Mouse (Mus musculus) intestine, embryonic 16.5 days (tissue): ENCODE results near the gene Morn4. TPM values are rescaled to one million over a fixed set of nuclear protein-coding genes. Genes with fewer than 3 reads are reported as not detected.
A peak's percentile ranks its signal among the peaks of the same experiment; 100 is the strongest.
"Not testable (repeated sequence)": the region's sequence is repeated elsewhere in the genome, so short reads cannot be mapped to it uniquely, and the experiment has no call there.

Experiments
- ATAC-seq: fragments of 200-750 bp; cut with Nextera tagmentation; 2 replicates; pipeline ENCODE4 v1.8.0; 2017; ENCODE audit warnings: moderate TSS enrichment, moderate library complexity
- H3K27ac ChIP-seq: fragments of 300-500 bp; sonication (generic); 2 replicates; pipeline ENCODE4 v1.5.1; 2014; ENCODE audit warnings: mild to moderate bottlenecking, low read length
- H3K27me3 ChIP-seq: fragments of 300-500 bp; sonication (generic); replicated peaks from 2 replicates; pipeline ENCODE4 v1.6.1; 2014; ENCODE audit warnings: low read length, control low read depth, mixed read lengths; ENCODE audit not compliant: control insufficient read depth, insufficient read depth
- H3K36me3 ChIP-seq: fragments of 300-500 bp; sonication (generic); 2 replicates; pipeline ENCODE4 v1.6.1; 2014; ENCODE audit warnings: low read length, control low read depth; ENCODE audit not compliant: control insufficient read depth, insufficient read depth
- H3K4me1 ChIP-seq: fragments of 300-500 bp; sonication (generic); 2 replicates; pipeline ENCODE4 v1.6.1; 2014; ENCODE audit warnings: low read length, control low read depth, mixed read lengths; ENCODE audit not compliant: control insufficient read depth, insufficient read depth
- H3K4me2 ChIP-seq: fragments of 300-500 bp; sonication (generic); 2 replicates; pipeline ENCODE4 v1.6.1; 2014; ENCODE audit warnings: low read depth, low read length, control low read depth
- H3K4me3 ChIP-seq: fragments of 300-500 bp; sonication (generic); 2 replicates; pipeline ENCODE4 v1.5.1; 2014; ENCODE audit warnings: mild to moderate bottlenecking, low read length
- H3K9ac ChIP-seq: fragments of 300-500 bp; sonication (generic); 2 replicates; pipeline ENCODE4 v1.6.1; 2014; ENCODE audit warnings: low read depth, low read length
- H3K9me3 ChIP-seq: fragments of 300-500 bp; sonication (generic); 2 replicates; pipeline ENCODE4 v1.6.1; 2016; ENCODE audit warnings: low read length, control low read depth; ENCODE audit not compliant: control insufficient read depth
- WGBS: fragments of 180-500 bp; shearing (Covaris S2); extraction: QIAGEN DNeasy Blood & Tissue Kit; methylation state at CpG from one replicate; pipeline ENCODE4 v1.1.7; 2014; 5-methylcytosine and 5-hydroxymethylcytosine counted together
- polyA plus RNA-seq: library from polyadenylated mRNA; unstranded; fragments of >200 nt; fragmentation: Nextera tagmentation; extraction: Ambion mirVana; gene quantifications from 2 replicates; pipeline ENCODE4 v1.2.1, GENCODE M21; 2015

Morn4 gene
- polyA plus RNA-seq, 1 experiment from 2014 or later, result 15.8 TPM

GRCm38 (mm10) chr19:42089748-42090595, 3.8 kb upstream of the Morn4 start, which contains the start of gene Pi4k2a:
TSS of gene Pi4k2a (plus strand) at chr19:42090470.
- H3K27me3 ChIP-seq, result no peaks in the 10 kb centered on the region
- no peaks in the 10 kb centered on the region for H3K9me3 ChIP-seq
- H3K36me3 ChIP-seq, result no peaks in the 10 kb centered on the region
- peaks cover 19% of the 10 kb centered on the region for H3K4me1 ChIP-seq
- ATAC-seq, result peak; percentile 98
- under 1% methylated on average over 53 of the region's 55 CpGs for WGBS
- H3K4me2 ChIP-seq, result peak within 1 kb of the TSS; percentile 76
- peak within 1 kb of the TSS; percentile 88 for H3K9ac ChIP-seq
- H3K27ac ChIP-seq, result peak within 1 kb of the TSS; percentile 96
- H3K4me3 ChIP-seq, result peak within 1 kb of the TSS; percentile 93

GRCm38 (mm10) chr19:42089103-42089747, 3.1 kb upstream of the Morn4 start:
- peak overlapping the region; percentile 72 for H3K4me2 ChIP-seq
- peak overlapping the region; percentile 96 for H3K27ac ChIP-seq
- H3K36me3 ChIP-seq, result no peaks in the 10 kb centered on the region
- peaks cover 19% of the 10 kb centered on the region for H3K4me1 ChIP-seq
- peak overlapping the region; percentile 57; the same call in 1 of the 2 replicates for H3K9ac ChIP-seq
- no peaks in the 10 kb centered on the region for H3K27me3 ChIP-seq
- no peaks in the 10 kb centered on the region for H3K9me3 ChIP-seq
- WGBS, result 20% methylated on average over 14 of the region's 14 CpGs
- H3K4me3 ChIP-seq, result peak overlapping the region; percentile 48; the same call in 1 of the 2 replicates
- no peak for ATAC-seq

DNA sequence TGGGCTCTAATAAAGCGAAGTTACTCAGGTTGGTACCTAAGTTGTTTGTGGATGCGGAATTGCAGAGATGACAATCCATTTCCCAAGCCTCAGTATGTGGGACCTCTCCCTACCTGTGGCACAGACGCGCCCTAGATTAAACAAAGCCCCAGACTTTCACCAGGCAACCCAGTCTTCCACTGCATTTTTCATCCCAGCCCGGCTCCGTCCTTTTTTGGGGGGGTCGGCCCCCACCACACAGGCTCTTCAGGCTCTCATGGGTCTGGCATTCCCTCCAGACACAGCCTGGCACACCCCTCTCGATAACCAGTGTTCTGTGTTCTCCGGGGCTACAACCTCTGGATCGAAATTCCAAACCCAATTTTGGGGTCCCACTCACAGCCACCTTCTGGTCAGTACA, 467 bp downstream of the Morn4 start:
- Histone ChIP-seq H3K27ac (no peak overlapping the region), H3K4me1 (peaks cover 14% of the 10 kb centered on the region), H3K4me2 (peak overlapping the region; percentile 93), H3K27me3 (no peaks in the 10 kb centered on the region), H3K4me3 (peak overlapping the region; percentile 66), H3K9me3 (no peaks in the 10 kb centered on the region), H3K36me3 (no peaks in the 10 kb centered on the region), H3K9ac (peak overlapping the region; percentile 73)
- 8% methylated on average over 10 of the region's 10 CpGs for WGBS
- ATAC-seq, result no peak

GRCm38 (mm10) chr19:42081613-42082012, 4.5 kb downstream of the Morn4 start:
- not testable (repeated sequence) for ATAC-seq, H3K4me3 ChIP-seq, H3K4me1 ChIP-seq, H3K9me3 ChIP-seq, H3K36me3 ChIP-seq, H3K27me3 ChIP-seq, H3K9ac ChIP-seq, H3K27ac ChIP-seq, H3K4me2 ChIP-seq
- WGBS, result 90% methylated on average over 5 of the region's 5 CpGs

DNA sequence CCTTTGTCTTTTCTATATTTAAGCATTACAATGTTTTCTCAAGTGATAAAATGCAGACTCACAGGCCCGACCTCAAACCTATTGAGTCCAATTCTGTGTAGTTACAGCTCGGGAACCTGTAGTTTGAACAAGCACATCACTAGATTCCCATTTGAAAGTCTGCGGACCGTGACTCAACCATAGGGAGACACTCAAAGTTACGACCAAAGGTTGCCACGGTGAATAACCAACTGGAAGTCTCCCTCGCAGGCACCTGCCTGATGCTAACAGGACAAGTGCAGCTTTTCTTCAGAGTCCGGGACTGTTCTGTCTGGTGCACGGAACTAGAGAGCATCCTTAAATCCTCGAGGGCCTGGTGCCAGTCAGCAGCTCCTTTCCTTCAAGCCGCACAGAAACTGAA, 5.7 kb downstream of the Morn4 start:
- 85% methylated on average over 11 of the region's 11 CpGs for WGBS
- H3K9ac ChIP-seq, result no peak overlapping the region
- no peaks in the 10 kb centered on the region for H3K9me3 ChIP-seq
- H3K4me2 ChIP-seq, result no peak overlapping the region
- H3K27me3 ChIP-seq, result no peaks in the 10 kb centered on the region
- no peak for ATAC-seq
- H3K36me3 ChIP-seq, result no peaks in the 10 kb centered on the region
- H3K4me3 ChIP-seq, result no peak overlapping the region
- peaks cover under 1% of the 10 kb centered on the region; the same call in 1 of the 2 replicates for H3K4me1 ChIP-seq
- H3K27ac ChIP-seq, result no peak overlapping the region

DNA sequence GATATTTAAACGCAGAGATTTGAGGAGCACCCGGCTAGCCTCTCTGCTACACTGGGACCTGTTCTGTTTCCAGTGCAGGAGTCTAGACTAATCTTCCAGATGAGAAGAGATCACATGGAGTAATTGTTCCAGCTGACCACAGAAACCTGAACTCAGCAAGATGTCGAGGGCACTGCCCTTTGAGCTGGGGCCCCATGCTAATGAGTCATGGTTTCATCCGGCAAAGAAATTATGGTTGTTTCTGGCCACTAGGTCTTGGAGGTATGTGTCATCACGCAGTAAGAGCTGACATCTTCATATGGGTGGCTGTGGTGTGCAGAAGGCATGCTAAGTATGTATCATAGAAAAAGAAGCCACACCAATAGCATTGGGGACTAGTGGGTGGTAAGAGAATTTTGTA, 6.2 kb downstream of the Morn4 start:
- peak; percentile 75 for ATAC-seq
- Histone ChIP-seq H3K4me3 (no peak overlapping the region), H3K36me3 (no peaks in the 10 kb centered on the region), H3K4me1 (no peaks in the 10 kb centered on the region), H3K27ac (peak overlapping the region; percentile 24; the same call in 1 of the 2 replicates), H3K4me2 (no peak overlapping the region), H3K9ac (no peak overlapping the region), H3K9me3 (no peaks in the 10 kb centered on the region), H3K27me3 (no peaks in the 10 kb centered on the region)
- 68% methylated on average over 5 of the region's 5 CpGs for WGBS

GRCm38 (mm10) chr19:42079006-42079405, 7.2 kb downstream of the Morn4 start:
- H3K9ac ChIP-seq, result no peak overlapping the region
- H3K4me3 ChIP-seq, result no peak overlapping the region
- ATAC-seq, result no peak
- H3K36me3 ChIP-seq, result no peaks in the 10 kb centered on the region
- H3K9me3 ChIP-seq, result no peaks in the 10 kb centered on the region
- H3K4me2 ChIP-seq, result no peak overlapping the region
- H3K4me1 ChIP-seq, result no peaks in the 10 kb centered on the region
- no peak overlapping the region for H3K27ac ChIP-seq
- H3K27me3 ChIP-seq, result no peaks in the 10 kb centered on the region
- WGBS, result 93% methylated on average over 12 of the region's 12 CpGs

DNA sequence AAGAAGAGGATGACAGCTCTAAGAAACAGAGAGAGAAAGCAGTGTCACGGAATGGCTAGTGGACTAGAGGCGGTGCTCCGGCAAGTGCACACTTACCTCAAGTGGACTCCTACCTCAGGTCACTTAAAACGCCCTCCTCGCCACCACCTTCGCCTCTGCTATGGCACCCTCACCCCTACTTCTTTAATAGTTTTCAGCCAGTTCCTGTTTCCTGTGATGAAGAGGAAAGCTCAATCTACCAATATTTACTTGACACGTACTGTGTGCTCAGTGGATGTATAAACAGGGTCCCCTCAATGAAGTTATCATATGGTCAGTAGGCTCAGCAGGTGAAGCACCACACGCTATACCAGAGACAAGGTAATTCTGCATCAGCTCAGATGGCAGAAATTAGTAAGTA, 7.6 kb downstream of the Morn4 start:
- Histone ChIP-seq H3K9ac (no peak overlapping the region), H3K4me3 (no peak overlapping the region), H3K4me2 (no peak overlapping the region), H3K4me1 (no peaks in the 10 kb centered on the region), H3K9me3 (no peaks in the 10 kb centered on the region), H3K27me3 (no peaks in the 10 kb centered on the region), H3K27ac (no peak overlapping the region), H3K36me3 (no peaks in the 10 kb centered on the region)
- no peak for ATAC-seq
- WGBS, result 94% methylated on average over 8 of the region's 8 CpGs

DNA sequence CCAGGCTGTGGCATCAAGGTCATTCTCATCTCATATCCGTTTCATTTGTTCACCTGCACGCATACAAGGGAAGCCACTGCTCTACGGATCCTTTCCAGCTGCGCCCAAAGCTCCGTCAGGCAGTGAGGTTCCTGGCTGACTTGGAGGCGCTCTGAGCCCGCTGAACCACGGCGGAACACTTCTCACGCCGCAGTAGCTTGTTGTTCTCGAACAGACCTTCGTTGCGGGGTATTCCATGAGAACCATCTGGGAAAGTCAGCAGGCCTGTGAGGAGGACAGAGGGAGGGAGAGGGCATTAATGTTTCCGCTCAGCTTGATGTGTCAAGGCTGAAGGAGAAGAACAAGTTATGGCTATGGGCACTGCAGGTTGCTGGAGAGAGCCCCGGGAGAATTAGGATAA, 10.2 kb downstream of the Morn4 start:
- H3K27ac ChIP-seq, result no peak overlapping the region
- ATAC-seq, result no peak
- no peak overlapping the region for H3K4me3 ChIP-seq
- WGBS, result 91% methylated on average over 16 of the region's 16 CpGs
- H3K36me3 ChIP-seq, result no peaks in the 10 kb centered on the region
- H3K4me2 ChIP-seq, result no peak overlapping the region
- peaks cover 6% of the 10 kb centered on the region; the same call in 1 of the 2 replicates for H3K4me1 ChIP-seq
- H3K9ac ChIP-seq, result no peak overlapping the region
- H3K27me3 ChIP-seq, result no peaks in the 10 kb centered on the region
- H3K9me3 ChIP-seq, result no peaks in the 10 kb centered on the region
